Mouse (Mus musculus) brain, adult 2 months (tissue): ENCODE results near the gene Pbx1.

ENCODE experiments used
- DNase-seq: peaks from one replicate; pipeline ENCODE4 v3.0.0; 2011; ENCODE audit warnings: low read depth, low spot score

The Pbx1 gene

GRCm38 (mm10) chr1:168426281-168426680 lies 5.8 kb downstream of the Pbx1 start:
- no peak for DNase-seq

GRCm38 (mm10) chr1:168425017-168425705 lies 6.9 kb downstream of the Pbx1 start:
- DNase-seq: no peak

- DNase-seq: no peak
Observed at GRCm38 (mm10) chr1:168423389-168423930, 8.6 kb downstream of the Pbx1 start.

- DNase-seq: peak; percentile 91
Observed at GRCm38 (mm10) chr1:168418903-168419302, 13.2 kb downstream of the Pbx1 start.

- DNase-seq: no peak
Observed at GRCm38 (mm10) chr1:168417626-168418025, 14.4 kb downstream of the Pbx1 start.

- peak; percentile 78 for DNase-seq
Observed at GRCm38 (mm10) chr1:168416729-168417437, 15.2 kb downstream of the Pbx1 start.

GRCm38 (mm10) chr1:168410611-168411010 lies 21.5 kb downstream of the Pbx1 start:
- DNase-seq: no peak

- no peak for DNase-seq
Observed at GRCm38 (mm10) chr1:168410054-168410453, 22.0 kb downstream of the Pbx1 start.

- peak; percentile 69 for DNase-seq
Observed at GRCm38 (mm10) chr1:168408757-168409156, 23.3 kb downstream of the Pbx1 start.

- peak; percentile 58 for DNase-seq
Observed at GRCm38 (mm10) chr1:168407958-168408357, 24.1 kb downstream of the Pbx1 start.

- DNase-seq: no peak
Observed at GRCm38 (mm10) chr1:168406291-168406675, 25.8 kb downstream of the Pbx1 start.

GRCm38 (mm10) chr1:168405645-168406290 lies 26.3 kb downstream of the Pbx1 start:
- DNase-seq: no peak

- DNase-seq: no peak
Observed at GRCm38 (mm10) chr1:168403529-168403928, 28.5 kb downstream of the Pbx1 start.

GRCm38 (mm10) chr1:168402683-168403082 lies 29.4 kb downstream of the Pbx1 start:
- no peak for DNase-seq

GRCm38 (mm10) chr1:168395523-168396159 lies 36.4 kb downstream of the Pbx1 start:
- no peak for DNase-seq

GRCm38 (mm10) chr1:168394535-168394934 lies 37.5 kb downstream of the Pbx1 start:
- peak; percentile 51 for DNase-seq

- no peak for DNase-seq
Observed at GRCm38 (mm10) chr1:168393456-168393855, 38.6 kb downstream of the Pbx1 start.

GRCm38 (mm10) chr1:168392500-168392853 lies 39.6 kb downstream of the Pbx1 start:
- no peak for DNase-seq

GRCm38 (mm10) chr1:168391617-168392499 lies 40.2 kb downstream of the Pbx1 start:
- DNase-seq: peak; percentile 74

- no peak for DNase-seq
Observed at GRCm38 (mm10) chr1:168390748-168391147, 41.3 kb downstream of the Pbx1 start.

GRCm38 (mm10) chr1:168386159-168386558 lies 45.9 kb downstream of the Pbx1 start:
- DNase-seq: no peak
